18 mouse cellular contexts compared by ENCODE assay signal in the genomic region with DNA sequence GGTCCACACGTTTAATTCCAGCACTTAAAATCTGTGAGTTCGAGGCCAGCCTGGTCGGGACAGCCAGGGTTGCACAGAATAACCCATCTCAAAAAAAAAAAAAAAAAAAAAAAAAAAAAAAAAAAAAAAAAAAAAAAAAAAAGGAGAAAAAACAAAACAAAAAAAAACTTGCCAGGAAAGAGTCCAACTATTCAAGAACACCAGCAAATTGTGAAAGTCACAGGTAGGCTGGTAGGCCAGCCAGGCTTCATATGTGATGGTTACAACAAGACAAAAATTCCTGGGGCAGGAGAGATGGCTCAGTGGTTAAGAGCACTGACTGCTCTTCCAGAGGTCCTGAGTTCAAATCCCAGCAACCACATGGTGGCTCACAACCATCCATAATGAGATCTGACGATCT. TPM values are rescaled to one million over a fixed set of nuclear protein-coding genes. Genes with fewer than 3 reads are reported as not detected.
DNase-seq lines count a peak whose midpoint lies in the region; TF ChIP-seq lines count a peak whose summit lies in the region.
"Not testable (repeated sequence)": the region's sequence is repeated elsewhere in the genome, so short reads cannot be mapped to it uniquely, and the experiment has no call there.
"Had no signal": no experiment of that assay in that cellular context is flagged by ENCODE, and none has a peak within 500 bp of the region (broad histone marks: within the 10 kb centered on the region; RNA-seq: fewer than 3 reads in every experiment).

No protein-coding gene starts in this region.

- H3K4me3 ChIP-seq in CH12.LX (replicated peaks in 1 of 3; ENCODE audit: low read depth in 2 of 3, low read length in 2 of 3, poor library complexity in 1 of 3); ES-E14 (ENCODE audit: insufficient read depth in 1 of 2, low read depth in 1 of 2, low read length in 2 of 2, poor library complexity in 1 of 2, severe bottlenecking in 1 of 2); MEL (ENCODE audit: control insufficient read depth in 1 of 2, insufficient read depth in 1 of 2, low read depth in 2 of 2, low read length in 2 of 2): not testable (repeated sequence)

- H3K9me3 ChIP-seq in CH12.LX (replicated peaks; ENCODE audit: low read length); ES-E14 (ENCODE audit: control insufficient read depth, insufficient read depth, low read depth, low read length); MEL (replicated peaks; ENCODE audit: insufficient read depth, low read length): not testable (repeated sequence)

- not testable (repeated sequence) for TF ChIP-seq POLR2A in CH12.LX (IDR thresholded peaks at IDR 0.05; ENCODE audit: low read depth, low read length); MEL (IDR thresholded peaks at IDR 0.05; ENCODE audit: control insufficient read depth in 1 of 2, insufficient read depth in 1 of 2, low read depth in 1 of 2, low read length in 2 of 2, poor library complexity in 1 of 2)

- not testable (repeated sequence) for H3K4me2 ChIP-seq in CH12.LX (ENCODE audit: insufficient read depth, low read depth, poor library complexity, severe bottlenecking)

- TF ChIP-seq EP300 in CH12.LX (IDR thresholded peaks at IDR 0.05; ENCODE audit: low read length); MEL (IDR thresholded peaks at IDR 0.05; ENCODE audit: low read depth in 1 of 2, low read length in 2 of 2): not testable (repeated sequence)

- in situ Hi-C loops in CH12.LX (cut with MboI; ENCODE audit: low pct_ligation_motif_present, low pct_unique_long_range_greater_than_20kb, low sequenced_read_pairs); ES-E14 (cut with MboI; ENCODE audit: low sequenced_read_pairs in 2 of 2, unreplicated experiment in 2 of 2): not testable (repeated sequence)

- H3K27me3 ChIP-seq in CH12.LX (replicated peaks); MEL (ENCODE audit: control insufficient read depth in 1 of 2, insufficient read depth in 2 of 2, low read length in 2 of 2): not testable (repeated sequence)

- H3K4me1 ChIP-seq in CH12.LX (ENCODE audit: control insufficient read depth in 1 of 2, insufficient read depth in 2 of 2) (peaks cover 6 to 16% of the 10 kb centered on the region in 2 experiments), ES-E14 (ENCODE audit: control insufficient read depth in 2 of 2, insufficient read depth in 2 of 2, low read length in 2 of 2, poor library complexity in 1 of 2) (peaks cover 8 to 43% of the 10 kb centered on the region in 2 experiments; a peak in 3 of 4 replicates)
- not testable (repeated sequence) for H3K4me1 ChIP-seq in MEL (ENCODE audit: control insufficient read depth in 1 of 2, insufficient read depth in 2 of 2, low read length in 2 of 2)

- H3K36me3 ChIP-seq in CH12.LX (replicated peaks in 1 of 2; ENCODE audit: control insufficient read depth in 1 of 2, insufficient read depth in 1 of 2, low read length in 1 of 2); MEL (ENCODE audit: control insufficient read depth in 1 of 2, insufficient read depth in 2 of 2, low read length in 2 of 2): not testable (repeated sequence)
- peaks cover 43% of the 10 kb centered on the region for H3K36me3 ChIP-seq in ES-E14 (ENCODE audit: control insufficient read depth, insufficient read depth, low read length, poor library complexity, severe bottlenecking)

- not testable (repeated sequence) for H3K27ac ChIP-seq in CH12.LX (ENCODE audit: insufficient read depth, low read depth); ES-E14 (ENCODE audit: insufficient read depth, low read depth, low read length, poor library complexity, severe bottlenecking); MEL (ENCODE audit: control insufficient read depth, low read depth, low read length)

- not testable (repeated sequence) for H3K9ac ChIP-seq in CH12.LX (ENCODE audit: insufficient read depth, low read depth); ES-E14 (ENCODE audit: insufficient read depth, low read depth, low read length, poor library complexity, severe bottlenecking); MEL (ENCODE audit: control insufficient read depth, low read depth, low read length, poor library complexity, severe bottlenecking)

- not testable (repeated sequence) for H3K79me2 ChIP-seq in CH12.LX (replicated peaks; ENCODE audit: control insufficient read depth, extremely low read depth, insufficient read depth, poor library complexity, severe bottlenecking); MEL (ENCODE audit: control insufficient read depth, insufficient read depth, low read length, poor library complexity)

- not testable (repeated sequence) for DNase-seq in CH12.LX (ENCODE audit: extremely low read depth); ES-E14 (ENCODE audit: low read depth, low spot score); MEL (ENCODE audit: low read depth, low spot score)

- TF ChIP-seq RAD21 in CH12.LX (IDR thresholded peaks at IDR 0.05; ENCODE audit: low read depth, low read length); MEL (IDR thresholded peaks at IDR 0.05; ENCODE audit: low read depth, low read length): not testable (repeated sequence)

- dilution Hi-C loops in CH12.LX (cut with MboI; ENCODE audit: extremely low pct_ligation_motif_present, extremely low pct_unique_long_range_greater_than_20kb, low sequenced_read_pairs), result not testable (repeated sequence)

- TF ChIP-seq CTCF in CH12.LX (conservative IDR thresholded peaks at IDR 0.05 in 1 of 2, IDR thresholded peaks at IDR 0.05 in 1 of 2; ENCODE audit: low read depth in 2 of 2, low read length in 2 of 2); MEL (IDR thresholded peaks at IDR 0.05 in 2 of 3, conservative IDR thresholded peaks at IDR 0.05 in 1 of 3; ENCODE audit: control insufficient read depth in 1 of 3, insufficient read depth in 1 of 3, low read depth in 2 of 3, low read length in 3 of 3, poor library complexity in 1 of 3, severe bottlenecking in 1 of 3): not testable (repeated sequence)

TF ChIP-seq in CH12.LX, 34 proteins besides CTCF, POLR2A, EP300 and RAD21:
- TF ChIP-seq ZNF384 (IDR thresholded peaks at IDR 0.05; ENCODE audit: low read depth, low read length), result peak; percentile 75

TF ChIP-seq in ES-E14, 5 proteins besides CTCF, POLR2A, EP300 and RAD21:
- TF ChIP-seq ZNF384 (IDR thresholded peaks at IDR 0.05; ENCODE audit: low read depth, low read length), result peak; percentile 81

TF ChIP-seq in MEL, 35 proteins besides CTCF, POLR2A, EP300 and RAD21:
- peak; percentile 48; the same call in 1 of the 2 replicates for TF ChIP-seq ZNF384 (IDR thresholded peaks at IDR 0.05; ENCODE audit: low read depth, low read length)

RNA-seq across cellular contexts. Expression of gene C130032M10Rik, which starts 5.0 kb away (rescaled TPM):
- not detected in 2 replicates for total RNA-seq in CH12.LX (2012; rRNA removed)
- not detected in 2 replicates for total RNA-seq in CH12.LX (2014; rRNA removed)
- not detected in 2 replicates for polyA plus RNA-seq in CH12.LX (2012; ENCODE audit: insufficient read length, low read depth)
- total RNA-seq in ES-E14 (2012; rRNA removed), result 1.8 and 2.7 TPM in 2 replicates
- not detected in 2 replicates for total RNA-seq in MEL (2012; rRNA removed)
- polyA plus RNA-seq in MEL (2012; ENCODE audit: insufficient read depth in 1 of 2, insufficient read length in 2 of 2, low read depth in 1 of 2, low replicate concordance in 2 of 2, missing spikeins in 1 of 2), result not detected
- total RNA-seq: adrenal gland, adult 18-20 months; adrenal gland, postnatal 10 days; adrenal gland, postnatal 14 days; adrenal gland, postnatal 25 days; adrenal gland, postnatal 36 days; adrenal gland, postnatal 4 days; G1E had no signal
- polyA plus RNA-seq: activated CD4-positive, CD25-positive, alpha-beta regulatory T cell, adult 4 months; adrenal gland, adult 2 months; brain, embryonic 14.5 days; C2C12; CD4-positive, CD25-positive, alpha-beta regulatory T cell, adult 4 months; cerebellum, adult 2 months; G1E; Patski had no signal

RNA-seq across cellular contexts. Expression of gene Ccr4, which starts 15.8 kb away (rescaled TPM):
- total RNA-seq in CH12.LX (2012; rRNA removed) (0.08 TPM in 2 replicates), CH12.LX (2014; rRNA removed) (0.36 and 0.55 TPM in 2 replicates), ES-E14 (2012; rRNA removed) (1.4 and 1.8 TPM in 2 replicates), MEL (2012; rRNA removed) (not detected in 2 replicates)
- polyA plus RNA-seq in CH12.LX (2012; ENCODE audit: insufficient read length, low read depth) (0.65 and 0.74 TPM in 2 replicates), MEL (2012; ENCODE audit: insufficient read depth in 1 of 2, insufficient read length in 2 of 2, low read depth in 1 of 2, low replicate concordance in 2 of 2, missing spikeins in 1 of 2) (under 1 TPM in 1 of 2 experiments, not detected in 1; 0.15 TPM)
- total RNA-seq: adrenal gland, adult 18-20 months; adrenal gland, adult 2 months; adrenal gland, adult 8-10 months; adrenal gland, postnatal 14 days; adrenal gland, postnatal 25 days; adrenal gland, postnatal 36 days; adrenal gland, postnatal 4 days; G1E had no signal
- polyA plus RNA-seq: adrenal gland, adult 2 months; brain, embryonic 14.5 days; C2C12; cerebellum, adult 2 months; G1E; Patski had no signal

RNA-seq across cellular contexts. Expression of gene Trim71, which starts 43.6 kb away (rescaled TPM):
- total RNA-seq in CH12.LX (2012; rRNA removed), result under 0.01 and 0.04 TPM in 2 replicates
- not detected in 2 replicates for total RNA-seq in CH12.LX (2014; rRNA removed)
- 0.03 TPM in 1 of 2 replicates, not detected in the other for polyA plus RNA-seq in CH12.LX (2012; ENCODE audit: insufficient read length, low read depth)
- 132 and 141 TPM in 2 replicates for total RNA-seq in ES-E14 (2012; rRNA removed)
- total RNA-seq in MEL (2012; rRNA removed), result not detected in 2 replicates
- not detected for polyA plus RNA-seq in MEL (2012; ENCODE audit: insufficient read depth in 1 of 2, insufficient read length in 2 of 2, low read depth in 1 of 2, low replicate concordance in 2 of 2, missing spikeins in 1 of 2)
- total RNA-seq: adrenal gland, adult 18-20 months; adrenal gland, adult 2 months had no signal
- polyA plus RNA-seq: adrenal gland, adult 2 months; CD4-positive, CD25-positive, alpha-beta regulatory T cell, adult 4 months; G1E; Patski had no signal

Comparison
In these comparisons a context has a peak if more than half of its experiments do, and no peak if none do; other contexts are left out.
1. RNA of gene Trim71, which starts 43.6 kb away (total RNA-seq): 132 to 141 TPM in ES-E14; under 0.01 to 0.04 TPM in CH12.LX and not detected in MEL; every median in the first group is over 100 times any median in the second.